Mouse (Mus musculus): ENCODE measurements around the gene Chd5.

Gene Chd5

GRCm38 (mm10) chr4:152317631-152318033 lies 20.8 kb upstream of the Chd5 start:
- no peak for DNase-seq (ENCODE audit: low read depth)

GRCm38 (mm10) chr4:152318517-152319234 lies 19.8 kb upstream of the Chd5 start, which contains the start of gene Rnf207:
Gene Rnf207, minus strand, starts transcription at chr4:152318993.
- DNase-seq (ENCODE audit: low read depth): peak; percentile 62

GRCm38 (mm10) chr4:152321464-152321863 lies 17.0 kb upstream of the Chd5 start:
- no peak for DNase-seq (ENCODE audit: low read depth)

- DNase-seq (ENCODE audit: low read depth): no peak
Observed at GRCm38 (mm10) chr4:152324641-152325562, 13.5 kb upstream of the Chd5 start.

- DNase-seq (ENCODE audit: low read depth): peak; percentile 97
Observed at GRCm38 (mm10) chr4:152325574-152326411, 12.7 kb upstream of the Chd5 start, which contains the start of gene Rpl22. Gene Rpl22, plus strand, starts transcription at chr4:152325742.

- DNase-seq (ENCODE audit: low read depth): no peak
Observed at GRCm38 (mm10) chr4:152326543-152326942, 11.9 kb upstream of the Chd5 start.

GRCm38 (mm10) chr4:152328691-152329090 lies 9.8 kb upstream of the Chd5 start:
- DNase-seq (ENCODE audit: low read depth): peak; percentile 62

GRCm38 (mm10) chr4:152332952-152333351 lies 5.5 kb upstream of the Chd5 start:
- peak; percentile 71 for DNase-seq (ENCODE audit: low read depth)

- no peak for DNase-seq (ENCODE audit: low read depth)
Observed at GRCm38 (mm10) chr4:152333587-152333986, 4.9 kb upstream of the Chd5 start.

GRCm38 (mm10) chr4:152337772-152338171 lies 679 bp upstream of the Chd5 start:
- DNase-seq (ENCODE audit: low read depth): no peak

- no peak for DNase-seq (ENCODE audit: low read depth)
Observed at GRCm38 (mm10) chr4:152339293-152339790, 891 bp downstream of the Chd5 start.

GRCm38 (mm10) chr4:152340584-152341284 lies 2.3 kb downstream of the Chd5 start:
- DNase-seq (ENCODE audit: low read depth): peak; percentile 57

GRCm38 (mm10) chr4:152343296-152343695 lies 4.8 kb downstream of the Chd5 start:
- peak; percentile 43 for DNase-seq (ENCODE audit: low read depth)

GRCm38 (mm10) chr4:152344651-152345050 lies 6.2 kb downstream of the Chd5 start:
- DNase-seq (ENCODE audit: low read depth): no peak

- no peak for DNase-seq (ENCODE audit: low read depth)
Observed at GRCm38 (mm10) chr4:152345120-152345889, 6.9 kb downstream of the Chd5 start.

- peak; percentile 38 for DNase-seq (ENCODE audit: low read depth)
Observed at GRCm38 (mm10) chr4:152349837-152350381, 11.5 kb downstream of the Chd5 start.

GRCm38 (mm10) chr4:152350722-152351421 lies 12.4 kb downstream of the Chd5 start:
- DNase-seq (ENCODE audit: low read depth): no peak

- DNase-seq (ENCODE audit: low read depth): no peak
Observed at GRCm38 (mm10) chr4:152351422-152352305, 13.2 kb downstream of the Chd5 start.
